Mouse (Mus musculus): ENCODE data around the gene Hist1h4j. TPM values are rescaled to one million over a fixed set of nuclear protein-coding genes. Genes with fewer than 3 reads are reported as not detected.

Hist1h4j gene
- polyA plus RNA-seq (2015; fragmentation: Illumina TruSeq; extraction: RNeasy Lipid Tissue Mini Kit (QIAGEN cat#74804); ENCODE audit: low read depth, low replicate concordance) = 1.7 TPM

GRCm38 (mm10) chr13:21734906-21735767 is at the start of gene Hist1h4j:
Gene Hist1h4j, plus strand, starts transcription at chr13:21735064.

DNA sequence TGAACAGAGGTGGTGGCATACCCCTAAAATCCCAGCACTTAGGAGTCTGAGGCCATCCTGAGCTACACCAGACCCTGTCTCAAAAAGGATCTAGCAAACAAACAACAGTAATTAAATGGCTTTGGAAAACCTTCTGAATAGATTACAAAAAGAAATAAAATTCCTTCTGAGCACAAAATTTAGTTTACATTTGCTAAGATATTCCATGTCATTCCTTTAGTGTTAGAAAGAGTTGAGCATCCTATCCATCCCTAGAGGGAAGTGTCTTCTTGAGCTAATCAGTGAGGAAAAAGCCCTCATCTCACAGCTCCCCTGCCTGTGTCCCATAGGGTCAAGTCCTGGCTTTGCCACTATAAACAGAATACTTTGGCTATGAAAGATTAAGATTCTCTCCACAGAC is 37.1 kb upstream of the Hist1h4j start, which contains the start of gene Olfr1359:
Olfr1359 (plus strand) TSS at position 301 of the 400 bp plus-strand sequence.

GRCm38 (mm10) chr13:21715864-21716539 is 18.9 kb upstream of the Hist1h4j start, which contains the start of the genes Hist1h2bl and Hist1h2ai:
Gene Hist1h2bl, minus strand, starts transcription at chr13:21716143.
Gene Hist1h2ai, plus strand, starts transcription at chr13:21716422.

DNA sequence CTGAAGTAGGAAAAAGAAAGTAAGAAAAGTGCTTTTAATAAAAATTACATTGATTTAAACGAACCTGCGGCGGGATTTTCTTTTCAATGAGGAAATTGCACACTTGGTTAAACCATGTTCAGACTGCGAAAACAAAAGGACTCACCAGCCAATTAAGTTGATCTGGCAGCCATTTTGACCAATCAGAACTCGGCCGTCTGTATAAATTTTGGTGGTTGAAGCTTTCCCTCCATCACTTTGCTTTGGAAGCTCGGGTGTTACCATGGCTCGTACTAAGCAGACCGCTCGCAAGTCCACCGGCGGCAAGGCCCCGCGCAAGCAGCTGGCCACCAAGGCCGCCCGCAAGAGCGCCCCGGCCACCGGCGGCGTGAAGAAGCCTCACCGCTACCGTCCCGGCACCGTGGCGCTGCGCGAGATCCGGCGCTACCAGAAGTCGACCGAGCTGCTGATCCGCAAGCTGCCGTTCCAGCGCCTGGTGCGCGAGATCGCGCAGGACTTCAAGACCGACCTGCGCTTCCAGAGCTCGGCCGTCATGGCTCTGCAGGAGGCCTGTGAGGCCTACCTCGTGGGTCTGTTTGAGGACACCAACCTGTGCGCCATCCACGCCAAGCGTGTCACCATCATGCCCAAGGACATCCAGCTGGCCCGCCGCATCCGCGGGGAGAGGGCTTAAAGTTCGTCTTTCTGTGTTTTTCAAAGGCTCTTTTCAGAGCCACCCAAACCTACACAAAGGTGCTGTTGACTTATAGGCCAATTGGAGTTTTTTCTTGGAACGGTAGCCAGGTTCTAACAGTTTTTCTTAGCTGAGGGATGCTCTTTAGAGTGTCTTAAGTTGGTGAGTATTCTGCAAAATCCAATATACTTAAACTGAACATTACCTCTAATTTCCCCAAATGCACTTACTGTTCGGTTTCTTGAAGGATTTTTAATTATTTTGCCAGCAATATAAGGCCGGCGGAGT is 17.2 kb upstream of the Hist1h4j start, which contains the start of gene Hist1h3h:
Hist1h3h (plus strand) TSS at position 263 of the 961 bp plus-strand sequence.

DNA sequence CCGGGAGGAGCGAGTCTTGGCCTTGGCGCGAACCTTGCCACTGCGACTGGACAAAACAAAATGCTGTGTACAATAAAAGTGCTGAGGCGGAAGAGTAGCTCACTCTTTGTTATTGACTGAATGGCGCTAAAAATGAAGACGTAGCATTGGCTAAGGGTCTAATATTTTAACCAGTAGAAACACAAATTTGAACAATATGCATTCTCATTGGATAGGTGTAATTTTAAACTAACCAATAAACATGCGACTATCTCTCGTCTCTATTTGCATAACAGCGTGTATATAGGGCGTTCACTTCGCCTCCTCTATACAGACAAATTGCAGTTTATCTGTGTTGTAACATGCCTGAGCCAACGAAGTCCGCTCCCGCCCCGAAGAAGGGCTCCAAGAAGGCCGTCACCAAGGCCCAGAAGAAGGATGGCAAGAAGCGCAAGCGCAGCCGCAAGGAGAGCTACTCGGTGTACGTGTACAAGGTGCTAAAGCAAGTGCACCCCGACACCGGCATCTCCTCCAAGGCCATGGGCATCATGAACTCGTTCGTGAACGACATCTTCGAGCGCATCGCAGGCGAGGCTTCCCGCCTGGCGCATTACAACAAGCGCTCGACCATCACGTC is 13.0 kb upstream of the Hist1h4j start, which contains the start of gene Hist1h2bm:
Hist1h2bm (plus strand) TSS at position 288 of the 616 bp plus-strand sequence.

DNA sequence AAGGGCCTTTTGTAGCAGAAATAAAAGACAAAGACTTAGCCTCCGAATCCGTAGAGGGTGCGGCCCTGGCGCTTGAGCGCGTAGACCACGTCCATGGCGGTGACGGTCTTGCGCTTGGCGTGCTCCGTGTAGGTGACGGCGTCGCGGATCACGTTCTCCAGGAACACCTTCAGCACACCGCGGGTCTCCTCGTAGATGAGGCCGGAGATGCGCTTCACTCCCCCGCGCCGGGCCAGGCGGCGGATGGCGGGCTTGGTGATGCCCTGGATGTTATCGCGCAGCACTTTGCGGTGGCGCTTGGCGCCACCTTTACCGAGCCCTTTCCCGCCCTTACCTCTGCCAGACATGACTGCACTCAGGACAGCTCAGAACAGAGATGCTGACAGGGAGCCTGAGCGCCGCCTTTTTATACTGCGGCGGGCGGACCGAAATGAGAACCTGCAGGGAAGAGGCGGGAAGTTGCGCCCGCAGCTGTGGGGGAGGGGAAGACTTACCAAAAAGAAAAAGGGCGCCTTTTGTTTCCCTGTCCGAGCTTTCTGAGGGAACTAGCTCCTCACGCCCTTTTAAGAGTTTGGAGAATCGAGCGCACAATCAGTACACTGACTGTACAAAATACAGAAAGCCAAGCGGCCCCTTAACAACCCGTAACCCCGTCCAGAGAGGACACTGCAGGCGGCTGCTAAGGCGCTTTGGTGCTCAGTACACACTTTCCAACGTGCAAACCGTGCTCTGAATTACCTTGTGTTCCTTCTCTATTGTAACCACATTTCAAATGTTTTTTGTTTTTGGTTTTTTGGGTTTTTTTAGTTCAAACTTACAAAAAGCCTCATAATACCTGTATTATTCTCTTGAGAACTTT is 15.5 kb downstream of the Hist1h4j start, which contains the start of gene Hist1h4k:
Hist1h4k (minus strand) TSS at position 347 of the 859 bp plus-strand sequence.

DNA sequence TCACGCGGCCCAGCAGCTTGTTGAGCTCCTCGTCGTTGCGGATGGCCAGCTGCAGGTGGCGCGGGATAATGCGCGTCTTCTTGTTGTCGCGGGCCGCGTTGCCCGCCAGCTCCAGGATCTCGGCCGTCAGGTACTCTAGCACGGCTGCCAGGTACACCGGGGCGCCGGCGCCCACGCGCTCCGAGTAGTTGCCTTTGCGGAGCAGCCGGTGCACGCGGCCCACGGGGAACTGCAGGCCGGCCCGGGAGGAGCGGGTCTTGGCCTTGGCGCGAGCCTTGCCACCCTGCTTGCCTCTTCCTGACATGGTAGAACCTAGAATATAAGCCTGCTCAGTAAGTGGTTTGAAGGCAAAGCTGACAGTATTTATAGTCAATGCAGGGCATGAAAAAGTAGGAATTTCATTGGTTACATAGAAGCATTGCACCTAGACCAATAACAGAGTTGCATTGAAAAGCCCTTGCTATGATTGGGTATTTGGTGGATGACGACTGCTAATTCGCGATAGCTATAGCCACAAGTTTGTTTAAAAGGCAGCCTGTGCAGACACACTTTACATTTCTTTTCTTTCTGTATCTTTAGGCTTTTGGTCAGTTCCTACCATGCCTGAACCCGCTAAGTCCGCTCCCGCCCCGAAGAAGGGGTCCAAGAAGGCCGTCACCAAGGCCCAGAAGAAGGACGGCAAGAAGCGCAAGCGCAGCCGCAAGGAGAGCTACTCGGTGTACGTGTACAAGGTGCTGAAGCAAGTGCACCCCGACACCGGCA is 18.8 kb downstream of the Hist1h4j start, which contains the start of the genes Hist1h2ak and Hist1h2bn:
Hist1h2ak (minus strand) TSS at position 304 of the 762 bp plus-strand sequence.
Hist1h2bn (plus strand) TSS at position 600 of the 762 bp plus-strand sequence.

GRCm38 (mm10) chr13:21779767-21780731 is 45.2 kb downstream of the Hist1h4j start, which contains the start of gene Hist1h1b:
Gene Hist1h1b, minus strand, starts transcription at chr13:21780625.

GRCm38 (mm10) chr13:21783255-21783617 is 48.4 kb downstream of the Hist1h4j start, which contains the start of gene Hist1h3i:
Gene Hist1h3i, minus strand, starts transcription at chr13:21783370.

Other genes with a start within 250 kb of the Hist1h4j start
- gene AK157302, start 239.8 kb upstream of the Hist1h4j start, polyA plus RNA-seq (2015; fragmentation: Illumina TruSeq; extraction: RNeasy Lipid Tissue Mini Kit (QIAGEN cat#74804); ENCODE audit: low read depth, low replicate concordance) = 2.2 TPM
- gene Gm11273, start 233.6 kb upstream of the Hist1h4j start, polyA plus RNA-seq (2015; fragmentation: Illumina TruSeq; extraction: RNeasy Lipid Tissue Mini Kit (QIAGEN cat#74804); ENCODE audit: low read depth, low replicate concordance) = 15.6 TPM
- gene Zkscan8, start 203.9 kb upstream of the Hist1h4j start, polyA plus RNA-seq (2015; fragmentation: Illumina TruSeq; extraction: RNeasy Lipid Tissue Mini Kit (QIAGEN cat#74804); ENCODE audit: low read depth, low replicate concordance) = 8.6 TPM
- not detected for gene Olfr1366, start 192.3 kb upstream of the Hist1h4j start, polyA plus RNA-seq (2015; fragmentation: Illumina TruSeq; extraction: RNeasy Lipid Tissue Mini Kit (QIAGEN cat#74804); ENCODE audit: low read depth, low replicate concordance)
- gene Olfr1535, start 175.2 kb upstream of the Hist1h4j start, polyA plus RNA-seq (2015; fragmentation: Illumina TruSeq; extraction: RNeasy Lipid Tissue Mini Kit (QIAGEN cat#74804); ENCODE audit: low read depth, low replicate concordance) = not detected
- not detected for gene Olfr1364, start 153.3 kb upstream of the Hist1h4j start, polyA plus RNA-seq (2015; fragmentation: Illumina TruSeq; extraction: RNeasy Lipid Tissue Mini Kit (QIAGEN cat#74804); ENCODE audit: low read depth, low replicate concordance)
- not detected for gene Olfr1362, start 121.0 kb upstream of the Hist1h4j start, polyA plus RNA-seq (2015; fragmentation: Illumina TruSeq; extraction: RNeasy Lipid Tissue Mini Kit (QIAGEN cat#74804); ENCODE audit: low read depth, low replicate concordance)
- not detected for gene Olfr11, start 92.5 kb upstream of the Hist1h4j start, polyA plus RNA-seq (2015; fragmentation: Illumina TruSeq; extraction: RNeasy Lipid Tissue Mini Kit (QIAGEN cat#74804); ENCODE audit: low read depth, low replicate concordance)
- not detected for gene Olfr1361, start 71.7 kb upstream of the Hist1h4j start, polyA plus RNA-seq (2015; fragmentation: Illumina TruSeq; extraction: RNeasy Lipid Tissue Mini Kit (QIAGEN cat#74804); ENCODE audit: low read depth, low replicate concordance)
- gene Olfr1360, start 57.7 kb upstream of the Hist1h4j start, polyA plus RNA-seq (2015; fragmentation: Illumina TruSeq; extraction: RNeasy Lipid Tissue Mini Kit (QIAGEN cat#74804); ENCODE audit: low read depth, low replicate concordance) = not detected
- not detected for gene Olfr1359, start 37.0 kb upstream of the Hist1h4j start, polyA plus RNA-seq (2015; fragmentation: Illumina TruSeq; extraction: RNeasy Lipid Tissue Mini Kit (QIAGEN cat#74804); ENCODE audit: low read depth, low replicate concordance)
- not detected for gene Hist1h2bl, start 18.9 kb upstream of the Hist1h4j start, polyA plus RNA-seq (2015; fragmentation: Illumina TruSeq; extraction: RNeasy Lipid Tissue Mini Kit (QIAGEN cat#74804); ENCODE audit: low read depth, low replicate concordance)
- gene Hist1h2ai, start 18.6 kb upstream of the Hist1h4j start, polyA plus RNA-seq (2015; fragmentation: Illumina TruSeq; extraction: RNeasy Lipid Tissue Mini Kit (QIAGEN cat#74804); ENCODE audit: low read depth, low replicate concordance) = not detected
- gene Hist1h3h, start 17.4 kb upstream of the Hist1h4j start, polyA plus RNA-seq (2015; fragmentation: Illumina TruSeq; extraction: RNeasy Lipid Tissue Mini Kit (QIAGEN cat#74804); ENCODE audit: low read depth, low replicate concordance) = not detected
- gene Hist1h2bm, start 13.0 kb upstream of the Hist1h4j start, polyA plus RNA-seq (2015; fragmentation: Illumina TruSeq; extraction: RNeasy Lipid Tissue Mini Kit (QIAGEN cat#74804); ENCODE audit: low read depth, low replicate concordance) = not detected
- 4.7 TPM for gene Hist1h4k, start 15.4 kb downstream of the Hist1h4j start, polyA plus RNA-seq (2015; fragmentation: Illumina TruSeq; extraction: RNeasy Lipid Tissue Mini Kit (QIAGEN cat#74804); ENCODE audit: low read depth, low replicate concordance)
- not detected for gene Hist1h2ak, start 18.8 kb downstream of the Hist1h4j start, polyA plus RNA-seq (2015; fragmentation: Illumina TruSeq; extraction: RNeasy Lipid Tissue Mini Kit (QIAGEN cat#74804); ENCODE audit: low read depth, low replicate concordance)
- not detected for gene Hist1h2bn, start 19.1 kb downstream of the Hist1h4j start, polyA plus RNA-seq (2015; fragmentation: Illumina TruSeq; extraction: RNeasy Lipid Tissue Mini Kit (QIAGEN cat#74804); ENCODE audit: low read depth, low replicate concordance)
- gene Hist1h1b, start 45.6 kb downstream of the Hist1h4j start, polyA plus RNA-seq (2015; fragmentation: Illumina TruSeq; extraction: RNeasy Lipid Tissue Mini Kit (QIAGEN cat#74804); ENCODE audit: low read depth, low replicate concordance) = not detected
- not detected for gene Hist1h3i, start 48.3 kb downstream of the Hist1h4j start, polyA plus RNA-seq (2015; fragmentation: Illumina TruSeq; extraction: RNeasy Lipid Tissue Mini Kit (QIAGEN cat#74804); ENCODE audit: low read depth, low replicate concordance)
- not detected for gene Hist1h2an, start 52.2 kb downstream of the Hist1h4j start, polyA plus RNA-seq (2015; fragmentation: Illumina TruSeq; extraction: RNeasy Lipid Tissue Mini Kit (QIAGEN cat#74804); ENCODE audit: low read depth, low replicate concordance)
- not detected for gene Hist1h2bp, start 52.4 kb downstream of the Hist1h4j start, polyA plus RNA-seq (2015; fragmentation: Illumina TruSeq; extraction: RNeasy Lipid Tissue Mini Kit (QIAGEN cat#74804); ENCODE audit: low read depth, low replicate concordance)
- not detected for gene Hist1h2bq, start 75.1 kb downstream of the Hist1h4j start, polyA plus RNA-seq (2015; fragmentation: Illumina TruSeq; extraction: RNeasy Lipid Tissue Mini Kit (QIAGEN cat#74804); ENCODE audit: low read depth, low replicate concordance)
- not detected for gene Hist1h2ao, start 75.4 kb downstream of the Hist1h4j start, polyA plus RNA-seq (2015; fragmentation: Illumina TruSeq; extraction: RNeasy Lipid Tissue Mini Kit (QIAGEN cat#74804); ENCODE audit: low read depth, low replicate concordance)
- gene Hist1h4m, start 76.7 kb downstream of the Hist1h4j start, polyA plus RNA-seq (2015; fragmentation: Illumina TruSeq; extraction: RNeasy Lipid Tissue Mini Kit (QIAGEN cat#74804); ENCODE audit: low read depth, low replicate concordance) = 3.7 TPM
- gene Hist1h4n, start 97.1 kb downstream of the Hist1h4j start, polyA plus RNA-seq (2015; fragmentation: Illumina TruSeq; extraction: RNeasy Lipid Tissue Mini Kit (QIAGEN cat#74804); ENCODE audit: low read depth, low replicate concordance) = not detected
- not detected for gene Hist1h2ap, start 98.4 kb downstream of the Hist1h4j start, polyA plus RNA-seq (2015; fragmentation: Illumina TruSeq; extraction: RNeasy Lipid Tissue Mini Kit (QIAGEN cat#74804); ENCODE audit: low read depth, low replicate concordance)
- 0.58 TPM for gene Hist1h2br, start 98.7 kb downstream of the Hist1h4j start, polyA plus RNA-seq (2015; fragmentation: Illumina TruSeq; extraction: RNeasy Lipid Tissue Mini Kit (QIAGEN cat#74804); ENCODE audit: low read depth, low replicate concordance)
- 5.2 TPM for gene Zfp184, start 210.0 kb downstream of the Hist1h4j start, polyA plus RNA-seq (2015; fragmentation: Illumina TruSeq; extraction: RNeasy Lipid Tissue Mini Kit (QIAGEN cat#74804); ENCODE audit: low read depth, low replicate concordance)
- not detected for gene Pom121l2, start 246.1 kb downstream of the Hist1h4j start, polyA plus RNA-seq (2015; fragmentation: Illumina TruSeq; extraction: RNeasy Lipid Tissue Mini Kit (QIAGEN cat#74804); ENCODE audit: low read depth, low replicate concordance)